Mouse (Mus musculus) brown adipose tissue, adult 24 weeks (tissue): ENCODE measurements at regions not wholly inside any gene's neighbourhood (a gene's known extent, or its start where the extent isn't known, plus 50 kb on each side); places are given as distances from the start of the nearest gene placed in this dataset.

Source experiments
- H3K27ac ChIP-seq: fragments of 200-500 bp; replicated peaks from 2 replicates; pipeline ENCODE4 v1.5.1; 2012; ENCODE audit warnings: low read depth, mild to moderate bottlenecking, low read length
- H3K4me1 ChIP-seq: fragments of 200-500 bp; 2 replicates; pipeline ENCODE4 v1.6.1; 2012; ENCODE audit warnings: low read length, mixed read lengths; ENCODE audit not compliant: control insufficient read depth, insufficient read depth, insufficient read length
- H3K4me3 ChIP-seq: fragments of 200-500 bp; 2 replicates; pipeline ENCODE4 v1.5.1; 2012; ENCODE audit warnings: low read depth, mild to moderate bottlenecking, low read length, moderate library complexity; ENCODE audit not compliant: insufficient read depth

DNA sequence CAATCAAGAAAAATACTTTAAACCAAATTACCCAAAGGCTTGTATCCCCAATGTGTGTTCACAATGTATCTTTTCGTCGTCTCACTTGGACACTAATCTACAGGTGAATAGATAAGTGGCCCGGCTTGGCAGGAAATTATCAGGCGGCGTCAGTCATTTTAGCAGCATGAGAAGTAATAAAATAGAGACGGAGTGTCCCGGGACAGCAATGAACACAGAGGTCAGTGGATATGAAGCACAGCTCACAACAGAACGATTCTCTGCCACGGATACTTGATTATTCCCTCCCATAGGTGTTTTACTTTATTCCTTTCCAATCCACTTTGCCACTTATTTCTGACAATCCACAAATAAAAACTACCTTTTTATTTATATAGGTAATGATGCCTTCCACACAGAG lies 145.5 kb downstream of the Lca5 start:
- H3K27ac ChIP-seq = no peak overlapping the region
- H3K4me1 ChIP-seq = no peaks in the 10 kb centered on the region; the same call in 1 of the 2 replicates
- H3K4me3 ChIP-seq = no peak overlapping the region

DNA sequence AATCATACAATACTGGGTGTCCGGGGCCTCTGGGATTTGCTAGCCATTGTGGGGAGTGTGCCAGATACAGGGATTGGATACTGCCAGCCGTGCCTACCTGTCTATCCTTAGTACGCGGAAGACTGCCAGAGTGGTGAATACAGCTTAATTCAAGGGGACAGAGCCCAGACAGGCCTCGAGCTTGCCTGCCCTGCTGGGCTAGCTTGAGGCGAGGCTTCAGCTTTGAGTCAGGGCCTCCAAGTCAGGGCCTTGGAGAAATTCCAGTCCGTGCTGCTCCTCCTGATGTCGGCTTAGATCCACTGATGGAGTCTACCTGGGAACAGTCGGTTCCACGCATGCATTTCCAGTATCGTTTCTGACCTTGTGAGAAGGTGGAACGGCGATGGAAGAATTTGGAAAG lies 146.5 kb downstream of the Lca5 start:
- no peak overlapping the region for H3K4me3 ChIP-seq
- H3K27ac ChIP-seq = no peak overlapping the region
- H3K4me1 ChIP-seq = no peaks in the 10 kb centered on the region; the same call in 1 of the 2 replicates

DNA sequence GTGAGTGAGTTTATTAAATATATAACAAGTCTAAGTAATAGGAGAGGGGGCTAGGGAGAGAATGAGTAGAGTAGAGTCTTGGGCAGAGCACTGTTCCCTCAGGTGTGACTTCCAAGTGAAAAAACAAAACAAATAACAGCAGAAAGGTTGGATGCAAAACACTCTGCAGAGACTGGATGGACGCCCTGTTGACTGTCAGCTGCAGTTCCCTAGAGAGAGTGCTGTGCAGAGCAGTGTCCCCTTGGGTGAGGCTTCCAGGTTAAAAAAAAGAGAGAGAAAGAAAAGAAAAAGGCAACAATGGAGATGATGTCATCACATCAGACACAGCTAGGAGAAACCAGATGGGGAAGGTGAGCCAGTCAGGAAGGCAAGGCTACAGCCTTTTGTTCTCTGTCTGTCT lies 137.6 kb upstream of the Hmgn3 start:
- H3K27ac ChIP-seq = no peak overlapping the region
- H3K4me1 ChIP-seq = no peaks in the 10 kb centered on the region; the same call in 1 of the 2 replicates

DNA sequence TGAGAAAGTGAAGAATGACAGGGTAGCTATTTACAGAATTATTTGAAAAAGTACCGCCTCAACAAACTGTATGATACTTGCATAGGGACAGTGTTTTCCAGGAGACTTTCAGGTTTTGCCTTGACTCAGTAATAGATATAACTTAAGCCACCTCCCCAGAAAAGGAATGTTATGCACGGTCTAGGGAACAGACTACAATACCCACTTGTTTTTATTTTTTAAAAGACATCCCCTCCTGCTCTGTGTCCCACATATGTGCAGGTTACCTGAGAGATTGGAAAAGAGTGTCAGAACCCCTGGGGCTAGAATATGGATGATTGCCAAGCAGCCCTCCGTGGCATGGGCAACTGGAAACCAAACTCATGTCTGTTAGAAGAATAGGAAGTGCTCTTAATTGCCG lies 137.2 kb upstream of the Hmgn3 start:
- H3K4me3 ChIP-seq = no peak overlapping the region
- no peaks in the 10 kb centered on the region; the same call in 1 of the 2 replicates for H3K4me1 ChIP-seq
- no peak overlapping the region for H3K27ac ChIP-seq

More for the DNA sequence above, 137.6 kb upstream of the Hmgn3 start:
- H3K4me3 ChIP-seq = no peak overlapping the region

DNA sequence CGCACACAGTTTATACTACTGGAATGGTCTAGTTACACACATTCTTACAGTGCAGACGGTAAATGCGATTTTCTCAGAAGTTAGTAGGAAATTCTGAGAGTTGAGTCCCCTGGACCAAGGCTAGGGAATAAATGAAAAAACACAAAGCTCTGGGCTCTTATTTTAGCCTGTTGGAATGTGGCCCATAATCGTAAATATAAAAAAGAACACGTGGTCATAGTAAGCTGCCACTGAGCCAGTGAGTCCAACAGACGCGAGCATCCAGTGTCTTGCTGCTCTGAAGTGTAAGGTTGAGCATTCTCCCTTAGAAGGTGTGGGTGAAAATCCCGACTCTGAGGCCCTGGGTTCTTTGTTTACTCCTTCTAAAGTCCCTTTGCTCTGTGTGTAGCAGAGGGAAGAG lies 136.8 kb upstream of the Hmgn3 start:
- Histone ChIP-seq H3K4me1 (no peaks in the 10 kb centered on the region; the same call in 1 of the 2 replicates), H3K27ac (peak overlapping the region; percentile 84), H3K4me3 (no peak overlapping the region)

DNA sequence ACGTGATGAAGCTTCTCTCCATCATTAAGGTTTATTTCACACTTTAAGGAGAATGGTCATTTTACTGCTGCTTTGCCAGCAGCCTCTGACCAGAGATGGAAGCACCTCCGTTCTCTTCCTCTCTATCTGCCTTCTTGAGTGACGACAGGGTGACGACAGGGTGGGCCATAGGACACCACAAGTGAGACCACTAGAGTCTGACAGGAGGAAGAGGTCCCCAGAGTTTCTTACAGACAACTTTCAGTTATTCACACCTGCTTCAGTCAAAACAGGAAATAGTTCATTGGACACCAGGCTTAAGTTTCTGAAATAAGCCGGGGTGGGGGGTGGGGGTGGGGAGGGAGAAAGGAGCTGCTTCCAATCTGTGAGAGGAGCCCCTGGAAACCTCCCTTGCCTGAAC lies 131.3 kb upstream of the Hmgn3 start:
- H3K4me3 ChIP-seq = no peak overlapping the region
- H3K4me1 ChIP-seq = no peaks in the 10 kb centered on the region
- H3K27ac ChIP-seq = no peak overlapping the region

DNA sequence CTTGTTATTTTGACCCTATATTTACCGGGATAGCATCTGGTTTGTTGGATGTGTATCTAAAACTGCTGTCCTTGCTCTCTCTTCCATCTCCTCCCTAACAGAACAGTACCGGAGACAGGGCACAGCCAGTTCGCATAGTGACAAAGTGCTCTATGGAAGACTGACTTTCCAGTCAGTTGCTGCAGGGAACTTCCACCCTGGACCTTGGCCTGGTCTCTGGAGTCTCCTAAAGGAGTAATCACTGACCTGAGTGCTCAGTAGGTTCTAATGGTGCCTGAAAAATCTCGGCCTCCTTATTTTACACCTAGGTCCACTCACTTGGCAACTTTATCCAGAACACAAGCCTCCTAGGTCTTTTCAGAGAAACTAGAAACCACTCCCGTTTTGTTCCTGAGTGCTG lies 130.9 kb upstream of the Hmgn3 start:
- Histone ChIP-seq H3K4me1 (no peaks in the 10 kb centered on the region), H3K4me3 (no peak overlapping the region), H3K27ac (no peak overlapping the region)

DNA sequence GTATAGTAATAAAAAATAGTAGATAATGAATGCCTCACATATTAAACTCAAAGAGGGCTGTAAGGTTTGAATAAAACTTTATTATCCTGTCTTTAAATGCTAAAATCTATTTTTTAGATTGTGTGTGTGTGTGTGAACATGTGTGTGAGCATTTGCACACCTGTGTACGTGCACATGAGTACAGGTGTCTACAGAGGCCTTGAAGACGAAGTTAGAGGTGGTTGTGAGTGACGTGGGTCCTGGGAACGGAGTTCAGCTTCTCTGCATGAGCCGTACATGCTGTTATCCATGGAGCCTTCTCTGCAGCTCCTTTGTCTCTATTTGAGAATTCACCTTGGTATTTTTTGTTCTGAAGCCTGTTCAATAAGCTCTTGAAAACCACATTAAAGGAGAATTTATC lies 129.8 kb upstream of the Hmgn3 start:
- H3K4me3 ChIP-seq = no peak overlapping the region
- no peak overlapping the region for H3K27ac ChIP-seq
- no peaks in the 10 kb centered on the region for H3K4me1 ChIP-seq

DNA sequence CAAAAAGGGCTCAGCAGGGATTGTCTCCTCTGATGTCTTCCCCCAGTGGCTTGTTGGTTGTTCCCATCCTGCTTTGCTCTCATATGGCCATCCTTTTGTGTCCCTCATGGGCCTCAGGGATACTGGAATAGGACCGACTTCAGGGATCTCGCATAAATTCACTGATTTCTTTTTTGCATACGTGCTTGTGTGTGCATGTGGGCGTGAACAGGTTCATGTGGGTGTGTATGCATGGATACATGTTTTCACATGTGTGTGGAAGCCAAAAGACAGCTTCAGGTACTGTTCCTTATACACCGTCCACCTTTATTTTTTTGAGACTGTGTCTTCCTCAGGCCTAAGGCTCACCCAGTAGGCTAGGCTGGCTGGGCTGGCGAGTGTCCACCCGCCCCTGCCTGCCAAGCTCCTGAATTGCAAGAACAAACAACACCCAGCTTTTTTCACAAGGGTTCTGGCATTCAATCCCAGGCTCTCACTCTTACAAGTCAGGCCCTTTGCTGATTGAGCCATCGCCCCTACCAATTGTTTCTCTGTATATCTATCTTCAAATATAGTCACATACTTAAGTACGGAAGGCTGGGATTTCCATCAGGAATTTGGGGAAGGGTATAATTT lies 127.0 kb upstream of the Hmgn3 start:
- no peaks in the 10 kb centered on the region for H3K4me1 ChIP-seq
- H3K27ac ChIP-seq = 0 out of 2 replicates have a peak overlapping the region, but pooled peaks have one; percentile 18
- H3K4me3 ChIP-seq = no peak overlapping the region

DNA sequence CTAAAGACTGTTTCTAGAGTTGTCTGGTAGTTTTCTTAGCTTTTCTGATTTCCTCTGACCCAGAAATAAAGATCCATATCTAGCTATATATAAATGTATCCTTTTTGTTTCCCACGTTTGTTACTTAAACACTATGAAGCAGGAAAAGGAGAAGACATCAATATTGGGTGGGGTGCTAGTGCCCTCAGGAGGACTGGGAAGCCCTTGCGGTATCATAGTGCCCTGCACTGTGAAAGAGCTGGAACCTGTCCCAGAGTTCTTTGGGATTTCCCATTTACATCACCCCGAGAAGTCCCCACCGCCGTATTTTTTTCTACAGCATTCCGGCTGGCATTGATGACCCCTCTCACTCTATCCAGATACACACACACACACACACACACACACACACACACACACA lies 119.3 kb upstream of the Hmgn3 start:
- Histone ChIP-seq H3K4me3 (no peak overlapping the region), H3K4me1 (no peaks in the 10 kb centered on the region), H3K27ac (no peak overlapping the region)

DNA sequence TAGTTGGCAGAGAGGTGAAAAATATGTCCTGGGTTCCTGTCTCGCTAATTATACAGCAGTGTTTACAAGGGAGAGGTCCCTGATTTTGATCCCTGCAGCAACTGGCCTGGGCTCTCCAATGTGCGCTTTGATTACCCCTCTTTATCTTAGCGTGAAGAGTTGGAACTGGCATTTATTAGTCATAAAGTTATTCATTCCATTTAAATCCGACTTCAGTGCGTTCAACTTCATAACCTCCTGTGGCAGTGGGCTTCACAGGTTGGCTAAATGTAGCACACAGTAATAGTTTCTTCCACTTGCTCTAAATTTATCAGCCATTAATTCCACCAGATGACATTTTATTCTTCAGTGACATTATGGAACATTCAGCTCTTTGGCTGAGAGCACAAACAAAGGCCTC lies 113.0 kb upstream of the Hmgn3 start:
- H3K4me3 ChIP-seq = no peak overlapping the region
- no peak overlapping the region for H3K27ac ChIP-seq
- H3K4me1 ChIP-seq = no peaks in the 10 kb centered on the region

DNA sequence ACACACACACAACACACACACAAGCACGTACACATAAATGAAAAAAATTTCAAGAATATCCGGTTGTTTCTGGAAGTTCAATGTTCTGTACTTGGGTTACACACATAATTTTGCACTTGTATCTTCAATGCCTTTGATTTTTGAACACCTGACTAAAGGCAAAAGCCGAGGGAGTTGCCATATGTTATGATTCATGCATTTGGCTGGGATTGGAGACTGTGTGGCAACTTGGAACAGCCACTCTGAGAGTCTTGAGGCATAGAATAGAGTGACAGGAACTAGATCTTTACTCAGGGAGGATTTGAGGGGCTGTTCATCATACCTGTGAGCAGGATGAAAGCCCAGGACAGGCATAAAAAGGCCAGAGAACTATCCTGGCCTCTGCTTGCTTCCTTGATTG lies 112.5 kb upstream of the Hmgn3 start:
- Histone ChIP-seq H3K4me3 (no peak overlapping the region), H3K27ac (no peak overlapping the region), H3K4me1 (no peaks in the 10 kb centered on the region)

DNA sequence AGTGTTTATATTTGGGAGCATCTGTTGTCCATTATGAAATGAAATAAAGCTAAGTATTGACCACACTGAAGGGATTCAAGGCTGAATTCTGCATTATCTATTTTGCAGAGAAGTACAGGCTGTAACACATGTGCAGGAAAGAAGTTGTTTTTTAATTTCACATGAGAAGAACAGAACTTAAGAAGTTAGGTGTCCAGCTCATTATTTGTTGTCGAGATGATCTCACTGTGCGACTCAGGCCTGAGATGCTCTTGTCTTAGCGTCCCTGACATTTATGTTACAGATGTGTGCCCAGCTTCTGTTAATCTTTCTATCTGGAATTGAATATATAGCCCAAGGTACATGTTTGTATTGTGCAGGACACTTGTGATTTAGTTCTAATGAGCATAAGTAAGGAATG lies 112.0 kb upstream of the Hmgn3 start:
- H3K27ac ChIP-seq = no peak overlapping the region
- H3K4me1 ChIP-seq = no peaks in the 10 kb centered on the region

DNA sequence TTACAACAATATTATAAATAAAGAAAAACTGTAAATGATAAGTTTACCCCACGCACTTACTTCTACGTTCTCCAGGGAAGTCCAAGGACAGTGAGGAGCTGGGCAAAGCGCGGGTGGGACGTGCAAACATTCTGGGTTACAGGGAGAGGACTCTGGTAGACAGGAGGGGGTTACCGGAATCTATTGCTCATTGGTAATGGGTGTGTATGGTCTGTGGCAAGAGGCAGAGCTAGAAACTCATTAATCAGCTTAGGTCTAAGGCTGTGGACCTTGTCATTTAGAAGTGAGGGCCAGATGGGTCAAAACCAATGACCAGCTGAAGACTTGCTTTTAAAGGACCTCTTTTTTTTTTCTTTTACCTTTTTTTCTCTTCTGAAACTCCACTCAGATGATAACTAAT lies 107.9 kb upstream of the Hmgn3 start:
- H3K4me3 ChIP-seq = no peak overlapping the region
- H3K4me1 ChIP-seq = no peaks in the 10 kb centered on the region
- H3K27ac ChIP-seq = no peak overlapping the region

More for the DNA sequence above, 112.0 kb upstream of the Hmgn3 start:
- no peak overlapping the region for H3K4me3 ChIP-seq

DNA sequence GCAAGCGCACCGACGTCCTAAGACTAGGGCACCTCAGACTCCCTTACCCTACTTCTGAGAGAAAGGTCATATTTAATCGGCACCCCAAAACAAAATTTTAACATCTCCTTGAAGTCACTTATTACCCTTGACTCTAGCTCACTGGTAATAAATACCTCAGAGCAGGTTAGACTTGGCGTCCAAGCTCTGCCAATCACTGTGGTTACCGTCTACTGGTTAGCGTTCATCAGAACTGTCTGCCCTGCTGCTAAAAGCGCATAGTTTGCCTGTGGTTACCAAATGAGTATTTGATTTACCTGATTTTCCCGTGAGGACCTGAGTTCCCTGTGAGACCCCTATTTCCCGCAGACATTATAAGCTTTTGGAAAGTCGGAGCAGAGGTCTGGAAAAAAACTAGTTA lies 107.3 kb upstream of the Hmgn3 start:
- Histone ChIP-seq H3K4me1 (no peaks in the 10 kb centered on the region), H3K27ac (no peak overlapping the region), H3K4me3 (no peak overlapping the region)

DNA sequence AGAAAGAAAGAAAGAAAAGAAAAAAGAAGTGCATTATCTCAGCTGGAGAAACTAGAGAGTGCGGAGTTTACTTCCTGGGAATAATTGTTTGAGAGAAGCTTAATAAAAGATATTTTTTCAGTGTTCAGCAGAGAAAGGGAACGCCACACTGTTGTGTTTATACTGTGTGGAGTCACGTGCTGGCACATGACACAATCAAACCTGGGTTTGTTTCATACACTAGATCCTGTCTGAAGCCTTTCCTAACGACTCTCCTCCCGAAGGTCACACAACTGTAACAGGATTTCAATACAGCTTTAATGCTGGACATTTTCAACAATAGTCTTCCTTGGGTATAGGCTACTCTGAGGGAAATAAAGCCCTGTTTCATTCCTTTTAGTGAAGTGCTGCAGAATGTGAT lies 105.3 kb upstream of the Hmgn3 start:
- H3K27ac ChIP-seq = no peak overlapping the region
- no peaks in the 10 kb centered on the region for H3K4me1 ChIP-seq
- H3K4me3 ChIP-seq = no peak overlapping the region
